Mouse (Mus musculus) layer of hippocampus, adult 11-12 months (tissue): ENCODE measurements at regions not wholly inside any gene's neighbourhood (a gene's known extent, or its start where the extent isn't known, plus 50 kb on each side); places are given as distances from the start of the nearest gene placed in this dataset.
"Not testable (repeated sequence)": the region's sequence is repeated elsewhere in the genome, so short reads cannot be mapped to it uniquely, and the experiment has no call there.

Experiments used
- DNase-seq: peaks from one replicate; pipeline ENCODE4 v3.0.0; 2022; ENCODE audit warnings: low spot score

DNA sequence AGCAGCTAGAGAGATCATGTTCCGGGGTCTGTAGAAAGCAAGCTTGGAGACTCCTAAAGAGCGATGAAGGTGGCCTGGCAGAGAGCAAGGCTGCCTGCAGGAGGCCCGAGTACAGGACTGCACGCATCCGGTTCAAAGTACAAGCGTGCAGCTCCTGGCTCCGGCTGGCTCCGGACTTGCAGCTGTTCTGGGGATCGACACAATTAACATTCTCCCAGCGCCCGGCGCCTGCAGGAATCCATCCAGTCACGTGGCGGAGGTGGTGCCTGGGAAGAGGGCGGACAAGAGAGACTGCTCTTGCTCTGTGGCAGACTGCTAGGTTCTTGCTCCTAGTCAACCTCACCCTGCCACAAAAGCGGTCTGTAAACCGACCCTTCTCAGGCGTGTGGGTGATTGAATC is 86.9 kb downstream of the Bdh1 start:
- peak; percentile 83 for DNase-seq

GRCm38 (mm10) chr16:31510097-31510496 is 88.0 kb downstream of the Bdh1 start:
- no peak for DNase-seq

DNA sequence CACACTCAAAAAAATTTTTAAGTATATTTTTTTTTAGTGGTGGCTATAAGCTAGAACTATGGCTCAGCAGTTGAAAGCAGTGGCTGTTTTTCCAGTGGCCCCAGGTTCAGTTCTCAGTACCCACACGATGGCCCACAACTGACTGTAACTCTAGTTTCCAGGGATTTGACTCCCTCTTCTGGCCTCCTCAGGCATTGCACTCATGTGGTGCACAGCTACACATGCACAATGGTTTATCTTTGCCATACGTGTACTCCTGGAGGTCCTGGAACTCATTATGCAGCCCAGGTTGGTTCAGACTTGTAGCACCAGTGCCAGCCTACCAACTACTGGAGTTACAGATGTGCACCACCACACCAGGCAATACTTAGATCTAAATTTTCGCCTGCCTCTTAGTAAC is 96.7 kb downstream of the Bdh1 start:
- no peak for DNase-seq

- DNase-seq, result no peak
These were observed 98.0 kb downstream of the Bdh1 start for GRCm38 (mm10) chr16:31520081-31520480.

DNA sequence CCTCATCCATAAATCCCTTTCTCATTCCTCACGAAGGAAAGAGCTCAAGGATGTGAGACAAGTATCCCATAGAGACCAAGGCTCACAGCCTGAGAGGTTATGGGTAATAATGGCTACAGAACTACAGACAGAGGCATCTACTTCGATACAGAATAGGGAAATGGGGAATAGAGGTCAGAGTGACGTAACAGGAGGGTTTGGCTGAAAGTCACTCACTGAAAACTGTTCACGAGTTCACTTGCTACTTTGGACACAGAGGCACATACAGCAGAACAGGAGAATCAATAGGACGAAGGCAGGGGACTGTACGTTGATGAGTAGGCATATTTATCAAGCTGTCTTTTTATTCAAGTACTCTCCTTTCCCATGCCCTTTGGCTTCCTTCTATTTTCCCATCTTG is 99.7 kb downstream of the Bdh1 start:
- DNase-seq, result no peak

GRCm38 (mm10) chr16:31526711-31527344 is 104.7 kb downstream of the Bdh1 start:
- no peak for DNase-seq

DNA sequence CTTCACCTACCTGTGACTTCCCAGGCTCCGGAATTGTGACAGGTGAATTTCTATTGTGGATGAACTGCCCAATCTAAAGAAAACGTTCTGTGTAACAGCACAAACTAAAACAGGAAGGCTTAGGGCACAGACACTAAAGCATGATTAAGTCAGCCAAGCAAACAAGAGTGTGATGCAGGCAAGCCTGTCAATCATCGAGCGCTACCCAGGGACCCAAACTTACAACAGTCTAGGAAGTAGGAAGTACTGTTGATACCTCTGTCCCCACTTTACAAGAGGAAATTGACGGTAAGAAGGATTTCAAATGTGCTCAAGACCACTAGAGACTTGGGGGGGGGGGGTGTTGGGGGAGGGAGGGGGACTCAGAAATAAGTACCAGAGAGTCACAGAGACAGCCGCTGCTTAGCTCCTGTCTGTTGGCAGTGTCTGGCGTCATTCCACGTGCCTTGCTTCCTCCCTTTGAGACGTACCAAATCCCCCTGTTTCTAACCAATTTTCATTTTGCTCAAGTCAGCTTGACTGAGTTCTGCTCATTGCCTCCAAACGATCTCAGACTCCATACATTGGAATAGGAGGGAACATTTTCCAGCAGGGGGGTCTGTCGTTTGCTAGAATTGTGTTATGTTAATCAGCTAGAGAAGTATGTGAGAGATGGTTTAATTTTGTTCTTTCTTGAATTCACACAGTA is 106.7 kb downstream of the Bdh1 start:
- DNase-seq, result no peak

DNA sequence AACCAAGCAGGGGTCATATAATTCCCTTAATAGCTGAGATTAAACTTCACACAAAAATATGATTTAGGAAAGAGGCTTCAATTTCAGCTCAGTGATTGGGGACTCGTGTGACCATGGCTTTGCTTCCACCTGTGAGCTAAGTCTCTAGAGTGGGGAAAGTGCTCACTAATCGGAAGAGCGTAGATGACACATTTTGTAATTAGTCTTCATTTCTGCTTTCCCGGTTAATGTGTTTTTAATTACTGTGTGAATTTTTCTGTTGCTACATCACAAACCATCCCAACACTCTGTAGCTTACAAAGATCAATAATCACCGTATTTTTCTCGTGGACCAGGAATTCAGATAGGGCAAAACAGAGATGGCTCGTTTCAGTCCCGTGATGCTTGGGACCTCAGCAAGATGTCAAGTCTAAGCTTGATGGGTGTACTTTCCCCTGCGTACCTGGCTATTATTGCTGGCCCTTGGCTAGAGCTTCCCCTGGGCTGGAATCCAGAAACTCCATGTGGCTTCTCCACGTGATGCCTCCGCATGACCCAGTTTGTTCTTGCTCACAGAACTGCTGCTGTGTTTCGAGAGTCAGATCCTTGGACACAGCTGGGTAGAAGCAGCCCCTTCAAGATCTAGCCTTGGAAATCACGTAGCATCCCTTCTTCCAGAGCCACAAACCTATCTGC is 107.3 kb downstream of the Bdh1 start:
- no peak for DNase-seq

DNA sequence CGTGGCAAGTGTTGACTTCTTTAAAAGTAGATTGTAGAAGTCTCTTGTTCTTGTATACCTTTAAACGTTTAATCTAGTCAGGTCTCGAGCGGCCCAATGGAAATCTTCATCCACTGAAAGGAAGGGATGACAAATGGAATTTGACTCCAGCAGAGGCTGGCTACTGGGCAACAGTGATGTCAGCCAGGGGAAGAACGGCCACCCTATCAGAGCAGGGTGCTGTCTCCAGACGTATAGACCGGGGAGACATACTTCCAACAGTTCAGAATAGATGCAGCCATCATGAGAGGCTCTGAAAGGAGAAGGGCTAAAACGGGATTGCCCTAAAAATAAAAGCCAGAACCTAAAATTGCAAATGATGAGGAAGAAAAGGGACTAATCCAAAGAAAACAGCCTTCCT is 108.0 kb downstream of the Bdh1 start:
- DNase-seq, result no peak

GRCm38 (mm10) chr16:31533196-31533777 is 111.2 kb downstream of the Bdh1 start:
- no peak for DNase-seq

- DNase-seq, result no peak
These were observed 112.9 kb downstream of the Bdh1 start for GRCm38 (mm10) chr16:31534923-31535523.

DNA sequence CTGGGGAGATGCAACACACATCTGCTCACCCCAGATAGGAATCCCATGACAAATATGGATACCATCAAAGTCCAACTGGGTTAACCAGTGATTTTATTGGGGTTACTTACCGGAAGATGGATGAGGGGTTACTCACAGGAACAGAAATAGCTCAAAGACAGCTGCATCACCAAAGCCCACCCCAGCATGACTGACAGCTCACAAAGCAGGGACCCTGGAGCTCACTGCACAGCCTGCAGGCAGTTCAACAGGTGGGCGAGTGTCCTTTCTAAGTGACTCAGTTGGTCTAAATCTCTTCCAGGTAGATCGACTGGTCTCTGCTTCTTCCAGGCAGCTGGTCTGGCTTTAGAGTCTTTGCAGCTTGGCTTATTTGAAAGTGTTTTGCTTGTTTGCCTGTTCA is 114.2 kb downstream of the Bdh1 start:
- no peak for DNase-seq

- no peak for DNase-seq
These were observed 116.5 kb downstream of the Bdh1 start for GRCm38 (mm10) chr16:31538606-31539005.

GRCm38 (mm10) chr16:31543499-31544170 is 119.6 kb upstream of the Dlg1 start:
- no peak for DNase-seq

DNA sequence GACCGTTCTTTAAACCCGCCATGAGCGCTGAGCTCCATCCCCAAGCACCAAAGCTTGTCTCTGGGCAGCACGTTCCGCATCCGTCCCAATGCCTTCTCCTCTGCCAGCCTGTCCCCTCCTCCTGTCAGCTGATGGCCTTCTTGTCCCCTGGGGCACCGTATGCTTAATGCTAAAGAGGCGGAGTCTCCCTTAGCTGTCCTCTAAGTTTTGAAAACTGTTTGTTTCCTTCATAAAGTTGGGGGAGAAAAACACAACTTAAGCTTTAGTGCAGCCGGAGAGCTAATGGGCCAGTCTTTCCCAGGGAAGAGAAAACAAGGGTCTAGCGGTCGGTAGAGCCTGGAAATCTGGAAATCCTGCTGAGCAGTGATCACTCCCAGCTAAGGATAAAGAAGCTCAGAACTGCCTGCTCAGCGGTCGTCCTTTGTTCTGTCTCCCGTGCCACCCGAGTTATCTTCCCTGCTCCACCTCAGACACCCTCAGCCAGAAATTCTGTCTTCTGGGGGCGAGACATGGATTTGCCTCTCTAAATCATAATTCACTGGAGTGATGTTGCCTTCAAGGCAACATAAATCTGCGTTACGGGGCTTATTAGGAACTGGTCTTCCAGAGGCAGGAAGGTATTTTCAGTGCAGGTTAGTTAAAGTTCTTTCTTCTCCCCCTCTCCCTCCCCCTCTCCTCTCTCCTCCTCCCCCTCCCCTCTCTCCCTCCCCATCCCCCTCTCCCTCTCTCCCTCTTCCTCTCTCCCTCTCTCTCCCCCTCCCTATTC is 117.0 kb upstream of the Dlg1 start:
- DNase-seq, result no peak

- peak; percentile 30 for DNase-seq
These were observed 116.4 kb upstream of the Dlg1 start for GRCm38 (mm10) chr16:31546828-31547224.

DNA sequence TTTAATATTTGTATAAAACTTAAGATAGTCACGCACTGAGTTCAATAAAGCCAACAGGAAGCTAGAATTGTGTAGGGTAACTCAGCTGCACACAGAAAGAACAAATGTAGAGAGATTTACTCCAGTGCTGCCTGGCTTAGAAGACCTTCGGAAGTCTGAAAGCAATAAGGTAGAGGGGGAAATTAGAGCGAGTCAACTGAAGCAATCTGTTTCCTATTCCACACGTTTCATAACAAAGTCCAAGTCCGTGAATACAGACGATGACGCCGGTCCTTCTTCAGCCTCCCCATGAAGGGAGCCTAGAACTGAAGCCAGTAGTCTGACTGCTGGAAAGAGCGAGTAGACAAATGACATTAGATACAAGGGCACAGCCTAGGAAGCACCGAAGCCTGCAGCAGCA is 115.9 kb upstream of the Dlg1 start:
- no peak for DNase-seq

GRCm38 (mm10) chr16:31549975-31550374 is 113.3 kb upstream of the Dlg1 start:
- DNase-seq, result no peak

DNA sequence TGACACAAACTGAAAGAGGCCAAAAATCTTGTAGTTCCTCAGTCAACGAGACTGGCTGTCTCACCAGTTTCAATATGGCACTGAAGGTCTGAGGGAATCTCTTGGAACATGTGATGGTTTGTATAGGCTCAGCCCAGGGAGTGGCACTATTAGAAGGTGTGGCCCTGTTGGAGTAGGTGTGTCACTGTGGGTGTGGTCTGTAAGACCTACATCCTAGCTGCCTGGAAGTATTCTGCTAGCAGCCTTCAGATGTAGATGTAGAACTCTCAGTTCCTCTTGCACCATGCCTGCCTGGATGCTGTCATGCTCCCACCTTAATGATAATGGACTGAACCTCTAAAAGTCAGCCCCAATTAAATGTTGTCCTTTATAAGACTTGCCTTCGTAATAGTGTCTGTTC is 112.7 kb upstream of the Dlg1 start:
- DNase-seq, result not testable (repeated sequence)

DNA sequence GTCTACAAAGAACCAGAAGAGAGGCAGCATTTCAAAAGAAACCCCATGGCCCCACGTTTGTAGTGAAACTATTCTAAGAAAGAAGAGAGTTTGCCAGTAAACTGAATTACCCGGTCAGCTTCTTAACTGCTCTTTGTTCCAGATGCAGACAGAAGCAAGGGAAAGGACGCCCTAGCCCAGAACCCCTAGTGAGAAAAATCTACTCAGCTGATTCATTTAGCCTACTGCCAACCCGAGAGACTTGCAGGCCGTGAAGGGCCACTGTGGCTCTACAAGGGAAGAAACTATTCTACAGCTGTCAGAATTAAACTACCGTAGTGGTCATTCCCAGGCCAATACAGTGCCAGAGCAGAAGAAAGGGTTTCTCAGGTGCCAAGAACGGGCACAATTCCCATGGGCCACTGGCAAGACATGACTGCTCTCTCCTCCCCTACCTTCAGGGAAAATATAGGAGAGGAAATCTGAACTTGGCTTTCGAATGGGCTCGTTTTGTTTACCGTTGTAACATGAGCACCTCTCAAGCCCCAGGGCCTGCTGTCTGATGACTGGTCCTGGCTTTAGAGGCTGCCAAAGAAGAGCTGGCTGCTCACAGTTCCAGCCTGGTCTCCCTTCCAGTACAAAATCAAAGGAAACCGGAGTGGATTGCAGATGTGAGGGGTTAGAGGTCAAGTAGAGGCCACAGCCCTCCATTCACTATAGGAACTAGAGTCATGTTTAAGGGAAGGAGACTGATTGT is 111.7 kb upstream of the Dlg1 start:
- no peak for DNase-seq
